9 mouse cellular contexts compared by ENCODE assay signal in genomic region chr2:77817357-77817894, GRCm38 (mm10). TPM values are rescaled to one million over a fixed set of nuclear protein-coding genes. Genes with fewer than 3 reads are reported as not detected.
A peak's percentile ranks its signal among the peaks of the same experiment; 100 is the strongest.
DNase-seq lines count a peak whose midpoint lies in the region; ATAC-seq and TF ChIP-seq lines count a peak whose summit lies in the region.
"Had no signal": no experiment of that assay in that cellular context is flagged by ENCODE, and none has a peak within 500 bp of the region (broad histone marks: within the 10 kb centered on the region; RNA-seq: fewer than 3 reads in every experiment).

No protein-coding gene starts in this region.

- H3K4me2 ChIP-seq in forebrain, embryonic 12.5 days, result peak overlapping the region; percentile 100
- H3K4me2 ChIP-seq in intestine, postnatal 0 days (replicated peaks; ENCODE audit: low read depth), result peak overlapping the region; percentile 84
- H3K4me2 ChIP-seq in neural tube, embryonic 13.5 days, result peak overlapping the region; percentile 99

- no peak for ATAC-seq in forebrain, embryonic 12.5 days (ENCODE audit: low FRiP score)
- no peak for ATAC-seq in intestine, postnatal 0 days
- no peak for ATAC-seq in neural tube, embryonic 13.5 days (ENCODE audit: low read depth)

- no peaks in the 10 kb centered on the region for H3K9me3 ChIP-seq in forebrain, embryonic 12.5 days
- no peaks in the 10 kb centered on the region for H3K9me3 ChIP-seq in intestine, postnatal 0 days (ENCODE audit: control insufficient read depth)
- no peaks in the 10 kb centered on the region for H3K9me3 ChIP-seq in neural tube, embryonic 13.5 days

- peaks cover 44% of the 10 kb centered on the region for H3K27me3 ChIP-seq in forebrain, embryonic 12.5 days
- H3K27me3 ChIP-seq in intestine, postnatal 0 days (replicated peaks; ENCODE audit: control insufficient read depth, insufficient read depth, low read length), result peaks cover 23% of the 10 kb centered on the region
- peaks cover 58% of the 10 kb centered on the region for H3K27me3 ChIP-seq in neural tube, embryonic 13.5 days

- 37% methylated on average over 12 of the region's 12 CpGs for WGBS in forebrain, embryonic 12.5 days
- 14% methylated on average over 12 of the region's 12 CpGs for WGBS in intestine, postnatal 0 days
- 29% methylated on average over 12 of the region's 12 CpGs for WGBS in neural tube, embryonic 13.5 days

- TF ChIP-seq CTCF in layer of hippocampus, adult 2 months (conservative IDR thresholded peaks at IDR 0.05), result no peak
- TF ChIP-seq CTCF in intestine, postnatal 0 days (IDR thresholded peaks at IDR 0.05; ENCODE audit: low read depth), result no peak

- no peak for DNase-seq in layer of hippocampus, adult 2 months (ENCODE audit: low spot score in 2 of 2)
- DNase-seq in layer of hippocampus, adult 9-11 months, result no peak
- DNase-seq in ovary, postnatal 36 days (ENCODE audit: low spot score), result no peak
- DNase-seq in gastrocnemius, postnatal 4 days (ENCODE audit: low spot score in 2 of 2), result no peak
- DNase-seq in natural killer cell, adult 2 months (ENCODE audit: low spot score in 2 of 2), result no peak

- peak overlapping the region; percentile 89 for H3K27ac ChIP-seq in layer of hippocampus, adult 2 months
- H3K27ac ChIP-seq in forebrain, embryonic 12.5 days, result no peak overlapping the region
- no peak overlapping the region for H3K27ac ChIP-seq in intestine, postnatal 0 days (ENCODE audit: low read depth, low read length)
- no peak overlapping the region for H3K27ac ChIP-seq in neural tube, embryonic 13.5 days (replicated peaks)

- peak overlapping the region; percentile 73 for H3K4me3 ChIP-seq in layer of hippocampus, adult 2 months
- peak overlapping the region; percentile 72 for H3K4me3 ChIP-seq in forebrain, embryonic 12.5 days (replicated peaks)
- H3K4me3 ChIP-seq in intestine, postnatal 0 days (ENCODE audit: low read depth, low read length), result peak overlapping the region; percentile 54
- peak overlapping the region; percentile 68 for H3K4me3 ChIP-seq in neural tube, embryonic 13.5 days

- peaks cover 14% of the 10 kb centered on the region for H3K4me1 ChIP-seq in forebrain, embryonic 12.5 days
- no peaks in the 10 kb centered on the region for H3K4me1 ChIP-seq in intestine, postnatal 0 days (replicated peaks; ENCODE audit: control insufficient read depth, insufficient read depth, low read length)
- H3K4me1 ChIP-seq in neural tube, embryonic 13.5 days (replicated peaks), result peaks cover 15% of the 10 kb centered on the region

- H3K9ac ChIP-seq in forebrain, embryonic 12.5 days, result peak overlapping the region; percentile 62; the same call in 1 of the 2 replicates
- no peak overlapping the region for H3K9ac ChIP-seq in intestine, postnatal 0 days (ENCODE audit: low read depth, low read length)
- H3K9ac ChIP-seq in neural tube, embryonic 13.5 days, result peak overlapping the region; percentile 69

- no peaks in the 10 kb centered on the region for H3K36me3 ChIP-seq in forebrain, embryonic 12.5 days (replicated peaks)
- H3K36me3 ChIP-seq in intestine, postnatal 0 days (ENCODE audit: control insufficient read depth, insufficient read depth), result no peaks in the 10 kb centered on the region
- H3K36me3 ChIP-seq in neural tube, embryonic 13.5 days, result no peaks in the 10 kb centered on the region

RNA-seq across cellular contexts. Expression of gene Zfp385b, which starts 2.0 kb away (rescaled TPM):
- 10 to 100 TPM; 50.4 to 51.4 TPM for total RNA-seq in layer of hippocampus, adult 2 months (2021)
- 2.9 and 3.7 TPM in 2 replicates for polyA plus RNA-seq in forebrain, embryonic 12.5 days (2016; fragmentation: Nextera tagmentation; extraction: Ambion mirVana)
- polyA plus RNA-seq in intestine, postnatal 0 days (2015; fragmentation: Nextera tagmentation; extraction: Ambion mirVana), result 14.3 and 15.5 TPM in 2 replicates
- polyA plus RNA-seq in neural tube, embryonic 13.5 days (2015; fragmentation: Nextera tagmentation; extraction: Ambion mirVana), result 7.7 and 10.4 TPM in 2 replicates
- total RNA-seq in gastrocnemius, postnatal 4 days (2021), result 10 to 100 TPM; 11.5 to 13.1 TPM
- total RNA-seq: granulocyte monocyte progenitor cell, adult 5-6 weeks had no signal
